Mouse (Mus musculus) liver, embryonic 12.5 days (tissue): ENCODE data around the gene F3. TPM values are rescaled to one million over a fixed set of nuclear protein-coding genes. Genes with fewer than 3 reads are reported as not detected.

ENCODE experiments used
- ATAC-seq: fragments of 200-750 bp; cut with Nextera tagmentation; 2 replicates; pipeline ENCODE4 v1.8.0; 2017; ENCODE audit warnings: moderate number of reproducible peaks, mild to moderate bottlenecking, moderate library complexity
- H3K27ac ChIP-seq: fragments of 300-500 bp; sonication (generic); 2 replicates; pipeline ENCODE4 v1.5.1; 2016; ENCODE audit warnings: mild to moderate bottlenecking
- H3K27me3 ChIP-seq: fragments of 300-500 bp; sonication (generic); replicated peaks from 2 replicates; pipeline ENCODE4 v1.6.1; 2016; ENCODE audit warnings: mild to moderate bottlenecking, moderate library complexity
- H3K36me3 ChIP-seq: fragments of 300-500 bp; sonication (generic); 2 replicates; pipeline ENCODE4 v1.6.1; 2016; ENCODE audit warnings: mild to moderate bottlenecking, moderate library complexity
- H3K4me1 ChIP-seq: fragments of 300-500 bp; sonication (generic); 2 replicates; pipeline ENCODE4 v1.6.1; 2016
- H3K4me2 ChIP-seq: fragments of 300-500 bp; sonication (generic); 2 replicates; pipeline ENCODE4 v1.6.1; 2016; ENCODE audit warnings: mild to moderate bottlenecking, moderate library complexity
- H3K4me3 ChIP-seq: fragments of 300-500 bp; sonication (generic); 2 replicates; pipeline ENCODE4 v1.5.1; 2016; ENCODE audit warnings: mild to moderate bottlenecking, moderate library complexity
- H3K9ac ChIP-seq: fragments of 300-500 bp; sonication (generic); 2 replicates; pipeline ENCODE4 v1.6.1; 2016; ENCODE audit warnings: mild to moderate bottlenecking, moderate library complexity
- H3K9me3 ChIP-seq: fragments of 300-500 bp; sonication (generic); replicated peaks from 2 replicates; pipeline ENCODE4 v1.6.1; 2016; ENCODE audit warnings: mild to moderate bottlenecking, moderate library complexity
- WGBS: fragments of 180-500 bp; shearing (Covaris S2); methylation state at CpG from one replicate; pipeline ENCODE4 v1.1.7; 2016; ENCODE audit not compliant: insufficient replicate concordance; 5-methylcytosine and 5-hydroxymethylcytosine counted together
- polyA plus RNA-seq: library from polyadenylated mRNA; unstranded; fragments of >200 nt; fragmentation: Nextera tagmentation; extraction: Ambion mirVana; gene quantifications from 2 replicates; pipeline ENCODE4 v1.2.1, GENCODE M21; 2016

The F3 gene
- polyA plus RNA-seq, result 0.42 and 0.43 TPM in 2 replicates

GRCm38 (mm10) chr3:121722971-121723844, at the start of gene F3:
Gene F3 (plus strand): TSS chr3:121723537.
- Histone ChIP-seq H3K9me3 (no peaks in the 10 kb centered on the region), H3K36me3 (no peaks in the 10 kb centered on the region), H3K4me3 (peak within 1 kb of the TSS; percentile 55), H3K4me2 (peak within 1 kb of the TSS; percentile 78), H3K27me3 (peaks cover 58% of the 10 kb centered on the region), H3K27ac (no peak within 1 kb of the TSS), H3K4me1 (peaks cover 18% of the 10 kb centered on the region), H3K9ac (no peak within 1 kb of the TSS)
- ATAC-seq, result peak; percentile 58
- 1% methylated on average over 64 of the region's 73 CpGs for WGBS

GRCm38 (mm10) chr3:121678935-121679334, 44.4 kb upstream of the F3 start:
- Histone ChIP-seq H3K4me2 (no peak overlapping the region), H3K4me3 (no peak overlapping the region), H3K9me3 (no peaks in the 10 kb centered on the region), H3K9ac (no peak overlapping the region), H3K4me1 (no peaks in the 10 kb centered on the region), H3K36me3 (no peaks in the 10 kb centered on the region), H3K27me3 (peaks cover 4% of the 10 kb centered on the region; the same call in 1 of the 2 replicates), H3K27ac (no peak overlapping the region)
- 45% methylated on average over 4 of the region's 4 CpGs for WGBS
- ATAC-seq, result no peak

GRCm38 (mm10) chr3:121679443-121679842, 43.9 kb upstream of the F3 start:
- no peaks in the 10 kb centered on the region for H3K36me3 ChIP-seq
- no peak overlapping the region for H3K9ac ChIP-seq
- no peak overlapping the region for H3K4me2 ChIP-seq
- 63% methylated on average over 3 of the region's 3 CpGs for WGBS
- H3K4me3 ChIP-seq, result no peak overlapping the region
- no peak for ATAC-seq
- no peak overlapping the region for H3K27ac ChIP-seq
- no peaks in the 10 kb centered on the region for H3K4me1 ChIP-seq
- no peaks in the 10 kb centered on the region for H3K9me3 ChIP-seq
- peaks cover 4% of the 10 kb centered on the region; the same call in 1 of the 2 replicates for H3K27me3 ChIP-seq

- Histone ChIP-seq H3K4me2 (no peak overlapping the region), H3K4me3 (no peak overlapping the region), H3K27me3 (peaks cover 4% of the 10 kb centered on the region; the same call in 1 of the 2 replicates), H3K9me3 (no peaks in the 10 kb centered on the region), H3K36me3 (no peaks in the 10 kb centered on the region), H3K9ac (no peak overlapping the region), H3K27ac (no peak overlapping the region), H3K4me1 (no peaks in the 10 kb centered on the region)
- ATAC-seq, result no peak
- WGBS, result 42% methylated on average over 3 of the region's 3 CpGs
Measured at GRCm38 (mm10) chr3:121680187-121680586, 43.1 kb upstream of the F3 start.

GRCm38 (mm10) chr3:121682439-121683411, 40.6 kb upstream of the F3 start:
- Histone ChIP-seq H3K27me3 (peaks cover 4% of the 10 kb centered on the region; the same call in 1 of the 2 replicates), H3K4me2 (no peak overlapping the region), H3K4me1 (no peaks in the 10 kb centered on the region), H3K9me3 (no peaks in the 10 kb centered on the region), H3K4me3 (no peak overlapping the region), H3K27ac (no peak overlapping the region), H3K36me3 (no peaks in the 10 kb centered on the region), H3K9ac (no peak overlapping the region)
- no peak for ATAC-seq
- 65% methylated on average over 10 of the region's 10 CpGs for WGBS

GRCm38 (mm10) chr3:121684552-121684951, 38.8 kb upstream of the F3 start:
- H3K4me3 ChIP-seq, result no peak overlapping the region
- no peaks in the 10 kb centered on the region; the same call in 1 of the 2 replicates for H3K27me3 ChIP-seq
- 45% methylated on average over 4 of the region's 4 CpGs for WGBS
- no peak overlapping the region for H3K27ac ChIP-seq
- H3K36me3 ChIP-seq, result no peaks in the 10 kb centered on the region
- no peak overlapping the region for H3K9ac ChIP-seq
- H3K9me3 ChIP-seq, result no peaks in the 10 kb centered on the region
- ATAC-seq, result no peak
- no peak overlapping the region for H3K4me2 ChIP-seq
- peaks cover 7% of the 10 kb centered on the region; the same call in 1 of the 2 replicates for H3K4me1 ChIP-seq

GRCm38 (mm10) chr3:121684963-121685362, 38.4 kb upstream of the F3 start:
- ATAC-seq, result no peak

GRCm38 (mm10) chr3:121685985-121686384, 37.4 kb upstream of the F3 start:
- ATAC-seq, result no peak
- WGBS, result 69% methylated on average over 1 of the region's 1 CpGs

More at GRCm38 (mm10) chr3:121684963-121685362, 38.4 kb upstream of the F3 start:
- Histone ChIP-seq H3K27me3 (no peaks in the 10 kb centered on the region), H3K9me3 (no peaks in the 10 kb centered on the region), H3K4me1 (peaks cover 7% of the 10 kb centered on the region; the same call in 1 of the 2 replicates), H3K27ac (no peak overlapping the region), H3K9ac (no peak overlapping the region), H3K4me2 (no peak overlapping the region), H3K4me3 (no peak overlapping the region), H3K36me3 (no peaks in the 10 kb centered on the region)
- WGBS, result 59% methylated on average over 4 of the region's 4 CpGs

GRCm38 (mm10) chr3:121686408-121686911, 36.9 kb upstream of the F3 start:
- H3K4me2 ChIP-seq, result no peak overlapping the region
- no peaks in the 10 kb centered on the region for H3K27me3 ChIP-seq
- no peak overlapping the region for H3K27ac ChIP-seq
- H3K4me1 ChIP-seq, result peaks cover 7% of the 10 kb centered on the region; the same call in 1 of the 2 replicates
- no peaks in the 10 kb centered on the region for H3K9me3 ChIP-seq
- no peak for ATAC-seq
- H3K9ac ChIP-seq, result no peak overlapping the region
- no peak overlapping the region for H3K4me3 ChIP-seq
- WGBS, result 71% methylated on average over 4 of the region's 4 CpGs
- no peaks in the 10 kb centered on the region for H3K36me3 ChIP-seq

More at GRCm38 (mm10) chr3:121685985-121686384, 37.4 kb upstream of the F3 start:
- Histone ChIP-seq H3K27ac (no peak overlapping the region), H3K4me1 (peaks cover 7% of the 10 kb centered on the region; the same call in 1 of the 2 replicates), H3K4me2 (no peak overlapping the region), H3K4me3 (no peak overlapping the region), H3K36me3 (no peaks in the 10 kb centered on the region), H3K9ac (no peak overlapping the region), H3K9me3 (no peaks in the 10 kb centered on the region), H3K27me3 (no peaks in the 10 kb centered on the region)

- Histone ChIP-seq H3K9me3 (no peaks in the 10 kb centered on the region), H3K27me3 (no peaks in the 10 kb centered on the region), H3K4me1 (peaks cover 7% of the 10 kb centered on the region; the same call in 1 of the 2 replicates), H3K4me3 (no peak overlapping the region), H3K9ac (no peak overlapping the region), H3K36me3 (no peaks in the 10 kb centered on the region), H3K4me2 (no peak overlapping the region), H3K27ac (no peak overlapping the region)
- ATAC-seq, result no peak
- WGBS, result 65% methylated on average over 3 of the region's 3 CpGs
Measured at GRCm38 (mm10) chr3:121687741-121688140, 35.6 kb upstream of the F3 start.

- no peak overlapping the region for H3K27ac ChIP-seq
- H3K4me3 ChIP-seq, result no peak overlapping the region
- no peak overlapping the region for H3K4me2 ChIP-seq
- no peak; the same call in 1 of the 2 replicates for ATAC-seq
- no peaks in the 10 kb centered on the region for H3K36me3 ChIP-seq
- no peaks in the 10 kb centered on the region for H3K27me3 ChIP-seq
- H3K9me3 ChIP-seq, result no peaks in the 10 kb centered on the region
- 36% methylated on average over 5 of the region's 5 CpGs for WGBS
- H3K9ac ChIP-seq, result no peak overlapping the region
- H3K4me1 ChIP-seq, result peaks cover 7% of the 10 kb centered on the region; the same call in 1 of the 2 replicates
Measured at GRCm38 (mm10) chr3:121689029-121689428, 34.3 kb upstream of the F3 start.
